Mouse (Mus musculus) c-Kit-negative CD71-positive TER-119-positive erythroid progenitor cells, embryonic 14.5 days (primary cell): ENCODE results near the gene Il1a.
A peak's percentile ranks its signal among the peaks of the same experiment; 100 is the strongest.

Experiments
- DNase-seq: peaks from one replicate; pipeline ENCODE4 v3.0.0-alpha.2; 2013; ENCODE audit warnings: low read depth, low spot score

Gene Il1a

DNA sequence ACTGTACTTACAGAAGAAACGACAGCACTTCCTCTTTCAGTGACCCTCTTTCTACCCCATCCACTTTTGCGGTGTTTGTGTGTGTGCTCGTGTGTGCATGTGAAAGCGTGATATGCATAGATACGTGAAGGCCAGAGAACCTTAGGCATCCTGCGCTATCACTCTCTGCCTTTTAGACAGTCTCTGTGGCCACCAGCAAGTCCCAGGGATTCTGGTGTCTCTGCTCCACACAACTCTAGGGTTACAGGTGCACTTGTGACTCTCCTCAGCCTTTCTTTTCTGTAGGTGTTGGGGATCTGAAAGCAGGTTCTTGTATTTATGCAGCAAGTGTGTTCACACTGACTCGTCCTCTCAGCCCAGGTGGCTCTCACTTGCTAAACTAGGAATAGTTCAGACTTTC, 44.5 kb downstream of the Il1a start:
- no peak for DNase-seq

GRCm38 (mm10) chr2:129263073-129263472, 46.7 kb downstream of the Il1a start:
- no peak for DNase-seq

GRCm38 (mm10) chr2:129261151-129261794, 48.5 kb downstream of the Il1a start:
- no peak for DNase-seq

DNA sequence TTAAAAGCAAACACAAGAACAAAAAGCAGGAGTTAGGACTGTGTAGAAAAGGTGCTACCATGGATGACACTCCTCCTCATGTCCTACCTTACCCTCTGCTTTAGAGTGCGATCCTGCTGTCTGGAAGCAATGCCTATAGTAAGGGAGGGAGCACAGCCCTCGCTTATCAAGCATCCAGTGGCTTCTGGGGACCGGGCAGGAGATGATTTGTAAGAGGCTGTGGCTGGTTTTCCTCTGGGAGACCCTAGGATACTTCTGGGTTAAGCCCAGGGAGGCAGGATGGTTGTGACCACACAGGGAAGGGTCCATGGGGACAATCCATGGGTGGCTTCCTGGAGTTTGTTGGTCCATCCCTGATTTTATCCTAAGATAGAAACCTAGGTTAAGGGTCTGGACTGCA, 49.1 kb downstream of the Il1a start:
- DNase-seq = no peak

- peak; percentile 85 for DNase-seq
Measured at GRCm38 (mm10) chr2:129258475-129259211, 51.1 kb downstream of the Il1a start.

GRCm38 (mm10) chr2:129258056-129258455, 51.7 kb downstream of the Il1a start:
- DNase-seq = no peak

DNA sequence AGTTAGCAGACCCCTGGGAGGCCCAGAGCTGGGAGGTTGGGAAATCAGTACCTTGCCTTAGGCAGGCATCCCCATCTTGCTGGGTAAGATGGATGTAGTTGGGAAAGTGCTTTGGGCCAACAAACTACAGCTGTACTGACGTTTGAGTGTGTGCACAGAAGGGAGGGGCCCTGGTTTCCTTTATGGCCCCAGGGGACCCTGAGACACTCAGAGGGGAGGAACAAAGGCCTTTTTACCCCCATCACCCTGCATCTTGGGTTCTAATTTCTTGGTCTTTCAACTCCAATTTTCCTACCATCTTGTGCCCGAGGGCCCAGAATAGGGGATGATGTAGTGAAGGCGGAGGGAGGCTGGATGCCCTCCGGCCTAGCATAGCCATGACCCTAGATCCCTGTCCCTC, 53.8 kb downstream of the Il1a start:
- DNase-seq = no peak

- DNase-seq = no peak
Measured at GRCm38 (mm10) chr2:129254076-129254475, 55.7 kb downstream of the Il1a start.

GRCm38 (mm10) chr2:129253631-129253970, 56.2 kb downstream of the Il1a start:
- no peak for DNase-seq

GRCm38 (mm10) chr2:129252836-129253630, 56.7 kb downstream of the Il1a start:
- DNase-seq = no peak
